ENCODE assay signal across 19 mouse cellular contexts in genomic region chr2:57820343-57820742, GRCm38 (mm10).
DNase-seq lines count a peak whose midpoint lies in the region; ATAC-seq and TF ChIP-seq lines count a peak whose summit lies in the region.
"Had no signal": no experiment of that assay in that cellular context is flagged by ENCODE, and none has a peak within 500 bp of the region (broad histone marks: within the 10 kb centered on the region; RNA-seq: fewer than 3 reads in every experiment).

No protein-coding gene starts in this region.

- TF ChIP-seq CTCF in brain, embryonic 14.5 days (IDR thresholded peaks at IDR 0.05; ENCODE audit: borderline replicate concordance, extremely low read depth, insufficient read depth, insufficient read length), result no peak

- H3K4me2 ChIP-seq in forebrain, embryonic 13.5 days, result no peak overlapping the region
- H3K4me2 ChIP-seq in midbrain, embryonic 14.5 days (ENCODE audit: low read length), result no peak overlapping the region
- no peak overlapping the region for H3K4me2 ChIP-seq in limb, embryonic 13.5 days (replicated peaks)
- H3K4me2 ChIP-seq: embryonic facial prominence, embryonic 13.5 days; hindbrain, embryonic 12.5 days had no signal

- H3K9me3 ChIP-seq in forebrain, embryonic 13.5 days (replicated peaks), result no peaks in the 10 kb centered on the region
- no peaks in the 10 kb centered on the region for H3K9me3 ChIP-seq in forebrain, embryonic 10.5 days
- H3K9me3 ChIP-seq in midbrain, embryonic 14.5 days (ENCODE audit: control insufficient read depth, low read length), result no peaks in the 10 kb centered on the region
- no peaks in the 10 kb centered on the region for H3K9me3 ChIP-seq in midbrain, embryonic 10.5 days (replicated peaks)
- no peaks in the 10 kb centered on the region for H3K9me3 ChIP-seq in limb, embryonic 13.5 days
- H3K9me3 ChIP-seq: embryonic facial prominence, embryonic 13.5 days; heart, embryonic 10.5 days; hindbrain, embryonic 12.5 days had no signal

- H3K4me3 ChIP-seq in forebrain, embryonic 13.5 days, result no peak overlapping the region
- no peak overlapping the region for H3K4me3 ChIP-seq in forebrain, embryonic 10.5 days
- H3K4me3 ChIP-seq in midbrain, embryonic 14.5 days (replicated peaks; ENCODE audit: low read depth, low read length), result no peak overlapping the region
- H3K4me3 ChIP-seq in midbrain, embryonic 10.5 days, result no peak overlapping the region
- H3K4me3 ChIP-seq in limb, embryonic 13.5 days, result no peak overlapping the region
- H3K4me3 ChIP-seq: embryonic facial prominence, embryonic 13.5 days; heart, embryonic 10.5 days; hindbrain, embryonic 12.5 days had no signal

- no peak overlapping the region for H3K27ac ChIP-seq in forebrain, embryonic 13.5 days
- no peak overlapping the region for H3K27ac ChIP-seq in forebrain, embryonic 10.5 days
- no peak overlapping the region for H3K27ac ChIP-seq in midbrain, embryonic 14.5 days (replicated peaks; ENCODE audit: low read depth, low read length)
- no peak overlapping the region for H3K27ac ChIP-seq in midbrain, embryonic 10.5 days (replicated peaks)
- no peak overlapping the region for H3K27ac ChIP-seq in limb, embryonic 13.5 days
- H3K27ac ChIP-seq: embryonic facial prominence, embryonic 13.5 days; heart, embryonic 10.5 days; hindbrain, embryonic 12.5 days had no signal

- ATAC-seq in forebrain, embryonic 13.5 days, result peak; percentile 52; the same call in 1 of the 2 replicates
- ATAC-seq in midbrain, embryonic 14.5 days (ENCODE audit: low FRiP score, low TSS enrichment), result no peak; the same call in 1 of the 2 replicates
- peak; percentile 32; the same call in 1 of the 2 replicates for ATAC-seq in limb, embryonic 13.5 days (ENCODE audit: low FRiP score, low read depth)
- ATAC-seq: hindbrain, embryonic 16.5 days had no signal

- peaks cover 9% of the 10 kb centered on the region; the same call in 1 of the 2 replicates for H3K4me1 ChIP-seq in forebrain, embryonic 13.5 days
- H3K4me1 ChIP-seq in forebrain, embryonic 10.5 days, result no peaks in the 10 kb centered on the region
- peaks cover 4% of the 10 kb centered on the region; the same call in 1 of the 2 replicates for H3K4me1 ChIP-seq in midbrain, embryonic 14.5 days (ENCODE audit: control insufficient read depth, insufficient read depth, low read length)
- H3K4me1 ChIP-seq in midbrain, embryonic 10.5 days, result no peaks in the 10 kb centered on the region
- H3K4me1 ChIP-seq in limb, embryonic 13.5 days, result 0 out of 2 replicates have a peak, but pooled peaks cover 4% of the 10 kb centered on the region
- H3K4me1 ChIP-seq: embryonic facial prominence, embryonic 13.5 days; heart, embryonic 10.5 days; hindbrain, embryonic 12.5 days had no signal

- H3K9ac ChIP-seq in forebrain, embryonic 13.5 days, result no peak overlapping the region
- no peak overlapping the region for H3K9ac ChIP-seq in midbrain, embryonic 14.5 days (replicated peaks; ENCODE audit: low read length)
- H3K9ac ChIP-seq in limb, embryonic 13.5 days, result no peak overlapping the region
- H3K9ac ChIP-seq: embryonic facial prominence, embryonic 13.5 days; hindbrain, embryonic 12.5 days had no signal

- no peak for DNase-seq in forebrain, embryonic 10.5 days (ENCODE audit: extremely low spot score, low spot score)
- DNase-seq in midbrain, embryonic 14.5 days, result peak; percentile 31
- DNase-seq in midbrain, embryonic 10.5 days (ENCODE audit: low spot score), result no peak
- peak; percentile 39 for DNase-seq in brain, embryonic 14.5 days (ENCODE audit: low read depth)
- DNase-seq in kidney, adult 11 months, result no peak
- DNase-seq: adrenal gland, postnatal 14 days; cerebellum, adult 18-20 months; cerebellum, adult 9-11 months; cerebellum, postnatal 36 days; gastrocnemius, postnatal 10 days; heart, adult 18-20 months; heart, postnatal 10 days; heart, postnatal 4 days had no signal

- no peak for TF ChIP-seq POLR2A in brain, embryonic 14.5 days (IDR thresholded peaks at IDR 0.05; ENCODE audit: borderline replicate concordance, extremely low read depth, insufficient read depth, insufficient read length, poor library complexity, severe bottlenecking)

- 0 out of 2 replicates have a peak, but pooled peaks cover 2% of the 10 kb centered on the region for H3K27me3 ChIP-seq in forebrain, embryonic 13.5 days
- no peaks in the 10 kb centered on the region for H3K27me3 ChIP-seq in forebrain, embryonic 10.5 days (ENCODE audit: poor library complexity, severe bottlenecking)
- H3K27me3 ChIP-seq in midbrain, embryonic 14.5 days (ENCODE audit: control insufficient read depth, insufficient read depth, low read length), result no peaks in the 10 kb centered on the region
- no peaks in the 10 kb centered on the region for H3K27me3 ChIP-seq in midbrain, embryonic 10.5 days (ENCODE audit: low read depth, poor library complexity, severe bottlenecking)
- no peaks in the 10 kb centered on the region; the same call in 1 of the 2 replicates for H3K27me3 ChIP-seq in limb, embryonic 13.5 days
- H3K27me3 ChIP-seq: embryonic facial prominence, embryonic 13.5 days; hindbrain, embryonic 12.5 days had no signal

- no peaks in the 10 kb centered on the region for H3K36me3 ChIP-seq in forebrain, embryonic 13.5 days (ENCODE audit: poor library complexity, severe bottlenecking)
- H3K36me3 ChIP-seq in forebrain, embryonic 10.5 days (replicated peaks), result no peaks in the 10 kb centered on the region
- H3K36me3 ChIP-seq in midbrain, embryonic 14.5 days (ENCODE audit: control insufficient read depth, insufficient read depth, low read length), result no peaks in the 10 kb centered on the region
- H3K36me3 ChIP-seq in midbrain, embryonic 10.5 days, result no peaks in the 10 kb centered on the region
- H3K36me3 ChIP-seq in limb, embryonic 13.5 days, result no peaks in the 10 kb centered on the region
- H3K36me3 ChIP-seq: embryonic facial prominence, embryonic 13.5 days; heart, embryonic 10.5 days; hindbrain, embryonic 12.5 days had no signal

- 45% methylated on average over 2 of the region's 2 CpGs for WGBS in forebrain, embryonic 13.5 days
- 85% methylated on average over 2 of the region's 2 CpGs for WGBS in forebrain, embryonic 10.5 days
- WGBS in midbrain, embryonic 14.5 days, result 41% methylated on average over 2 of the region's 2 CpGs
- WGBS in midbrain, embryonic 10.5 days, result 82% methylated on average over 2 of the region's 2 CpGs
- WGBS in limb, embryonic 13.5 days, result 43% methylated on average over 2 of the region's 2 CpGs

Comparison
In these comparisons a context has a peak if more than half of its experiments do, and no peak if none do; other contexts are left out.
1. DNase-seq: peak in midbrain, embryonic 14.5 days (single experiment) and brain, embryonic 14.5 days (single experiment); none in forebrain, embryonic 10.5 days (single experiment), midbrain, embryonic 10.5 days (single experiment) and kidney, adult 11 months (single experiment).